Mouse (Mus musculus): ENCODE data around the gene Tmem50a. TPM values are rescaled to one million over a fixed set of nuclear protein-coding genes. Genes with fewer than 3 reads are reported as not detected.

The Tmem50a gene
- 392 and 428 TPM in 2 replicates for polyA plus RNA-seq (2012; ENCODE audit: insufficient read depth, insufficient read length, missing spikeins)

DNA sequence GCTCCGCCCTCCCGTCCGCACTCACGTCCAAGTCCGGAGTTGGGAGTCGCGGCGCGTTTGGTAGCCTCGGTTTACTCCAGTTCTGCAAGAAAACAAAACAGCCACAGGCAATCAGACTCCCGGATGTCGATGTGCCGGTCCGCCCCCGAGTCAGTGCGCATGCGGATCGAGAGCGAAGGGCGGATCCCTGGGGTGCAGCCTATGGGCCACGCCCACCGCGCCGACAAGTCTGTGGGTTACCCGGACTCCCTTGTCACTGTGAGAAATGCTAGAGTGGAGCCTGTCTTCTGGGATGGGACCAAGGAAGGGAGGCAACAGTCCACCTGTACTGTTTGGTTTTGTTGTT lies at the start of gene Tmem50a:
Gene Tmem50a, minus strand, starts transcription at position 161 of the 346 bp plus-strand sequence.
- Histone ChIP-seq H3K4me3 (ENCODE audit: insufficient read depth, low read length) (peak within 1 kb of the TSS; percentile 72), H3K4me1 (ENCODE audit: control insufficient read depth, insufficient read depth, low read length) (peaks cover 43% of the 10 kb centered on the region), H3K27ac (ENCODE audit: insufficient read depth, low read depth, low read length) (peak within 1 kb of the TSS; percentile 82)
- TF ChIP-seq CTCF (IDR thresholded peaks at IDR 0.05; ENCODE audit: low read depth, low read length) (no peak), POLR2A (IDR thresholded peaks at IDR 0.05; ENCODE audit: borderline replicate concordance, low read depth, low read length) (no peak)

GRCm38 (mm10) chr4:134963021-134963776 lies 48.4 kb upstream of the Tmem50a start:
- Histone ChIP-seq H3K4me3 (ENCODE audit: insufficient read depth, low read length) (peak overlapping the region; percentile 61), H3K27ac (ENCODE audit: insufficient read depth, low read depth, low read length) (no peak overlapping the region), H3K4me1 (ENCODE audit: control insufficient read depth, insufficient read depth, low read length) (peaks cover 3% of the 10 kb centered on the region; the same call in 1 of the 2 replicates)
- no peak for TF ChIP-seq POLR2A (IDR thresholded peaks at IDR 0.05; ENCODE audit: borderline replicate concordance, low read depth, low read length)
- TF ChIP-seq CTCF (IDR thresholded peaks at IDR 0.05; ENCODE audit: low read depth, low read length) = peak; percentile 76

DNA sequence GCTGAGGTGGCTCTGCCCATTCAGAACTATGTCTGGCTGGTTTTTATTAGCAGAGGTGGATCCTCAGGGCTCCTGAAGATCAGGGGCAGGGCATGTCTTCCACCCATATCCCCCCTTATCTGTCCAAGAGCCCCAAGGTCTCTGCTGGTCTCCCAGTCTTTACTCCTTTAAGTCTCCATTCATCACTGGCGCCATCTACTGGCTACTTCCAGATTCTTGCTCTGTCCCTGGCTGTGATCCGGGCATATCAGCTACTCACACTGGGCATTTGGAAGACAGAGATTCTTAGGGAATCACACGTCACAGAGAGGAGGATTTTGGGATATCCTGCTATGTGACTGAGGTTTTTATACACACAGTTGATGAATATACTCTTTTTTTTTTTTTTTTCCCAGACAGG lies 41.5 kb upstream of the Tmem50a start:
- TF ChIP-seq POLR2A (IDR thresholded peaks at IDR 0.05; ENCODE audit: borderline replicate concordance, low read depth, low read length) (no peak), CTCF (IDR thresholded peaks at IDR 0.05; ENCODE audit: low read depth, low read length) (peak; percentile 20; the same call in 1 of the 2 replicates)
- Histone ChIP-seq H3K4me3 (ENCODE audit: insufficient read depth, low read length) (no peak overlapping the region), H3K4me1 (ENCODE audit: control insufficient read depth, insufficient read depth, low read length) (no peaks in the 10 kb centered on the region), H3K27ac (ENCODE audit: insufficient read depth, low read depth, low read length) (no peak overlapping the region)

DNA sequence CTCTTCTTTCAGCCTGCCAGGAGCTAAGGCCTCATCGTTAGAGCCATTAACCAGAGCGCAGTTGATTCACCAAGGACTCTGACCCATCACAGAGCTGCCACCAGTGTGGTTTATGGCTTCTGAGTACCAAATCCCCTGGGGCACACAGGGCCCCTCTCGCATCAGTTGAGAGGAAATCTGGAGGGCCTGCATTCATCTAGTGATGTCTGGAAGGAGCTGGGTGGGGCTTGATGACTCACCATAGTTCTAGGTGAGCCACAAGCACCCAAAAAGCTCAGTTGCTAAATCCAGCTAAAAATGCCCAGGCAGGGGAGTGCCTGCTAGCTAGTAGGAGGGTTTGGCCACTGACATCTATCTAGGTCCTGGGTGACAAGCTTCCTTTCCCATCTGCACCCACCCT lies 41.0 kb upstream of the Tmem50a start:
- H3K27ac ChIP-seq (ENCODE audit: insufficient read depth, low read depth, low read length) = no peak overlapping the region
- H3K4me1 ChIP-seq (ENCODE audit: control insufficient read depth, insufficient read depth, low read length) = no peaks in the 10 kb centered on the region
- no peak for TF ChIP-seq POLR2A (IDR thresholded peaks at IDR 0.05; ENCODE audit: borderline replicate concordance, low read depth, low read length)
- no peak for TF ChIP-seq CTCF (IDR thresholded peaks at IDR 0.05; ENCODE audit: low read depth, low read length)
- no peak overlapping the region for H3K4me3 ChIP-seq (ENCODE audit: insufficient read depth, low read length)

DNA sequence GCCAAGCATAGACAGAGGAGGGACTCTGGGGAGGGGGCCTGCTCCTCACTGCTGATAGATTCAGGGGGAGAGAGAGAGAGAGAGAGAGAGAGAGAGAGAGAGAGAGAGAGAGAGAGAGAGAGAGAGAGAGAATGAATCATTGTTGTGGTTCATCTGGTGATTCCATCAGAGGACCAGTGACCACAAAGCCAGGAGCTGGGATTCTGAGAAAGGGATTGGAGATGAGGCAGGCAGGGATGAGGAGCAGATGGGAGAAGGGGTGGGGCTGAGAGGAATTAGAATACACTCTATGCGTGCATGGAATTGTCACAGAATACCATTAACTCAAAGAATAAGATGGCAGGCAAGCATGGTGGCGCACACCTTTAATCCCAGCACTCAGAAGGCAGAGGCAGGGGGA lies 40.4 kb upstream of the Tmem50a start:
- TF ChIP-seq CTCF (IDR thresholded peaks at IDR 0.05; ENCODE audit: low read depth, low read length) (no peak), POLR2A (IDR thresholded peaks at IDR 0.05; ENCODE audit: borderline replicate concordance, low read depth, low read length) (no peak)
- Histone ChIP-seq H3K27ac (ENCODE audit: insufficient read depth, low read depth, low read length) (no peak overlapping the region), H3K4me3 (ENCODE audit: insufficient read depth, low read length) (no peak overlapping the region), H3K4me1 (ENCODE audit: control insufficient read depth, insufficient read depth, low read length) (peaks cover 6% of the 10 kb centered on the region)

- TF ChIP-seq POLR2A (IDR thresholded peaks at IDR 0.05; ENCODE audit: borderline replicate concordance, low read depth, low read length) = no peak
- no peak for TF ChIP-seq CTCF (IDR thresholded peaks at IDR 0.05; ENCODE audit: low read depth, low read length)
- H3K4me1 ChIP-seq (ENCODE audit: control insufficient read depth, insufficient read depth, low read length) = peaks cover 6% of the 10 kb centered on the region
- H3K4me3 ChIP-seq (ENCODE audit: insufficient read depth, low read length) = no peak overlapping the region
- no peak overlapping the region for H3K27ac ChIP-seq (ENCODE audit: insufficient read depth, low read depth, low read length)
Measured at GRCm38 (mm10) chr4:134954461-134954860, 39.6 kb upstream of the Tmem50a start.

GRCm38 (mm10) chr4:134950518-134951091 lies 35.8 kb upstream of the Tmem50a start:
- no peak for TF ChIP-seq CTCF (IDR thresholded peaks at IDR 0.05; ENCODE audit: low read depth, low read length)
- H3K4me3 ChIP-seq (ENCODE audit: insufficient read depth, low read length) = no peak overlapping the region
- H3K27ac ChIP-seq (ENCODE audit: insufficient read depth, low read depth, low read length) = peak overlapping the region; percentile 44
- peaks cover 6% of the 10 kb centered on the region for H3K4me1 ChIP-seq (ENCODE audit: control insufficient read depth, insufficient read depth, low read length)

- peaks cover 17% of the 10 kb centered on the region for H3K4me1 ChIP-seq (ENCODE audit: control insufficient read depth, insufficient read depth, low read length)
- TF ChIP-seq POLR2A (IDR thresholded peaks at IDR 0.05; ENCODE audit: borderline replicate concordance, low read depth, low read length) (no peak), CTCF (IDR thresholded peaks at IDR 0.05; ENCODE audit: low read depth, low read length) (peak; percentile 49)
- peak overlapping the region; percentile 39 for H3K4me3 ChIP-seq (ENCODE audit: insufficient read depth, low read length)
- H3K27ac ChIP-seq (ENCODE audit: insufficient read depth, low read depth, low read length) = no peak overlapping the region
Measured at GRCm38 (mm10) chr4:134946024-134946744, 31.4 kb upstream of the Tmem50a start.

DNA sequence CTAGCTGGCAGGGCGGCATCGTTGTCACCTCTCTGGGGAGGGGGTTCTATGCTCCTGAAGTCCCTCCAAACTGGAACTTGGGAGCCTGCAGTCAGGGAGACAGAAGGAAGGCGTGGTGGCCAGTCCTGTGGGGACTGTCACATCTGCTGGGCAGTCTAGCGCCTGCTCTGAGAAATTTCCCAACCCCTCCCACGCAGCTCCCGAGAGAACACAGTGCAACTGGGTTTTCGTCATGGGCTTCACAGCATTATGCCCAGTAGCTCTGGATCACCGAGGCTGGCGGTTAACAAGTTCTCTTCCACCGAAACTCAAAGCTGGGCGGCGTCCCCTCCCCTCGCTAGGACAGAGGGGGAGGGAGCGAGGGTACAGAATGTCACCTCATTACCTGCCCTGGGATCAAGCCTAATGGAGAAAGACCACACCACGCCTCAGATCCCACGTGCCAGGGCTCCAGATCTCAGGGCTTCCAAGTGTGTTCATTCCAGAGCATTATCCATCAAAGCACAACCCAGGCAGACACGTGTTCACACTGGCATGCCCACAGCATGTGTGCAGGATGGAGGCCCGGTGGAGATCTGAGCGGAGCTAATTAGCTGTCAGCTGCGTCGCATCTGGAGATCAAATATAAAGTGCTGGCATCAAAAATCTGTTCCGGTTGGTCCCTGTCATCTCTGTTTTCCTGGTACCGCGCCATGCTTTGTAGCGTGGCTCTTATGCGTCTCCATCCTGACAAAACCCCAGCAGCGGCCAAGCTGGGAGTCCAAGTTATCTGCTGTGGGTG lies 29.1 kb upstream of the Tmem50a start:
- peaks cover 12% of the 10 kb centered on the region for H3K4me1 ChIP-seq (ENCODE audit: control insufficient read depth, insufficient read depth, low read length)
- no peak for TF ChIP-seq CTCF (IDR thresholded peaks at IDR 0.05; ENCODE audit: low read depth, low read length)
- no peak for TF ChIP-seq POLR2A (IDR thresholded peaks at IDR 0.05; ENCODE audit: borderline replicate concordance, low read depth, low read length)
- H3K27ac ChIP-seq (ENCODE audit: insufficient read depth, low read depth, low read length) = no peak overlapping the region
- H3K4me3 ChIP-seq (ENCODE audit: insufficient read depth, low read length) = no peak overlapping the region
